Mouse (Mus musculus) thymus, adult 2 months (tissue): ENCODE data around the gene Chit1. TPM values are rescaled to one million over a fixed set of nuclear protein-coding genes. Genes with fewer than 3 reads are reported as not detected.

Source experiments
- DNase-seq: peaks from one replicate; pipeline ENCODE4 v3.0.0; 2021
- H3K27ac ChIP-seq: fragments of 200-500 bp; 2 replicates; pipeline ENCODE4 v1.5.1; 2012; ENCODE audit warnings: low read length, control low read depth; ENCODE audit not compliant: control insufficient read depth, insufficient read depth
- H3K27me3 ChIP-seq: fragments of 200-500 bp; 2 replicates; pipeline ENCODE4 v1.6.1; 2012; ENCODE audit warnings: mild to moderate bottlenecking, low read length, moderate library complexity, mixed read lengths; ENCODE audit not compliant: control insufficient read depth, insufficient read depth
- H3K36me3 ChIP-seq: fragments of 200-500 bp; 2 replicates; pipeline ENCODE4 v1.6.1; 2012; ENCODE audit warnings: mild to moderate bottlenecking, low read length, moderate library complexity; ENCODE audit not compliant: control insufficient read depth, insufficient read depth
- H3K4me1 ChIP-seq: fragments of 200-500 bp; replicated peaks from 2 replicates; pipeline ENCODE4 v1.6.1; 2012; ENCODE audit warnings: low read length; ENCODE audit not compliant: control insufficient read depth, insufficient read depth
- H3K4me3 ChIP-seq: fragments of 200-500 bp; 2 replicates; pipeline ENCODE4 v1.5.1; 2012; ENCODE audit warnings: mild to moderate bottlenecking, low read length, control low read depth, moderate library complexity; ENCODE audit not compliant: control insufficient read depth, insufficient read depth
- CTCF ChIP-seq: fragments of 200-500 bp; IDR thresholded peaks from 2 replicates; pipeline ENCODE4 v1.5.1; 2012; ENCODE audit warnings: mild to moderate bottlenecking, control low read depth, low read length, moderate library complexity, borderline replicate concordance; ENCODE audit not compliant: control insufficient read depth, poor library complexity, insufficient read depth; ENCODE audit errors: extremely low read depth
- POLR2A ChIP-seq: fragments of 200-500 bp; IDR thresholded peaks from 2 replicates; pipeline ENCODE4 v1.6.1; 2012; ENCODE audit warnings: mild to moderate bottlenecking, low read length, control low read depth, moderate library complexity; ENCODE audit not compliant: control insufficient read depth, poor library complexity, insufficient read depth; ENCODE audit errors: extremely low read depth
- whole genome bisulfite sequencing: fragments of 180-500 bp; shearing (Covaris S2); methylation state at CpG from one replicate; pipeline ENCODE4 v1.1.7; 2018; 5-methylcytosine and 5-hydroxymethylcytosine counted together
- polyA plus RNA-seq: library from polyadenylated mRNA; depleted of rRNA; stranded (reverse); fragments of >200 nt; gene quantifications from 2 replicates; pipeline ENCODE4 v1.2.3, GENCODE M21; 2012; rRNA removed

The Chit1 gene
- polyA plus RNA-seq: 0.54 and 0.78 TPM in 2 replicates

- DNase-seq: no peak
- H3K4me3 ChIP-seq: no peak within 1 kb of the TSS
Observed at GRCm38 (mm10) chr1:134110979-134111378, at the start of gene Chit1. Chit1 (plus strand) TSS chr1:134111242.

GRCm38 (mm10) chr1:134061915-134062314, 49.1 kb upstream of the Chit1 start:
- TF ChIP-seq CTCF (no peak), POLR2A (no peak)
- Histone ChIP-seq H3K4me1 (peaks cover 42% of the 10 kb centered on the region), H3K4me3 (peak overlapping the region; percentile 23; the same call in 1 of the 2 replicates), H3K36me3 (no peaks in the 10 kb centered on the region), H3K27ac (peak overlapping the region; percentile 84), H3K27me3 (no peaks in the 10 kb centered on the region)
- WGBS: 63% methylated on average over 3 of the region's 3 CpGs
- no peak for DNase-seq

More at GRCm38 (mm10) chr1:134110979-134111378, at the start of gene Chit1:
- TF ChIP-seq POLR2A (no peak), CTCF (no peak)
- no peak within 1 kb of the TSS for H3K27ac ChIP-seq
- H3K36me3 ChIP-seq: no peaks in the 10 kb centered on the region
- no peaks in the 10 kb centered on the region for H3K27me3 ChIP-seq
- H3K4me1 ChIP-seq: peaks cover 7% of the 10 kb centered on the region
- WGBS: 79% methylated on average over 4 of the region's 4 CpGs

GRCm38 (mm10) chr1:134062411-134063085, 48.5 kb upstream of the Chit1 start:
- Histone ChIP-seq H3K36me3 (no peaks in the 10 kb centered on the region), H3K4me3 (peak overlapping the region; percentile 56), H3K4me1 (peaks cover 46% of the 10 kb centered on the region), H3K27me3 (no peaks in the 10 kb centered on the region), H3K27ac (peak overlapping the region; percentile 84)
- WGBS: 26% methylated on average over 11 of the region's 11 CpGs
- DNase-seq: no peak
- no peak for TF ChIP-seq CTCF
- no peak for TF ChIP-seq POLR2A

- whole genome bisulfite sequencing: 2% methylated on average over 33 of the region's 33 CpGs
- H3K4me3 ChIP-seq: peak overlapping the region; percentile 56
- DNase-seq: peak; percentile 83
Observed at GRCm38 (mm10) chr1:134063086-134063772, 47.8 kb upstream of the Chit1 start.

DNA sequence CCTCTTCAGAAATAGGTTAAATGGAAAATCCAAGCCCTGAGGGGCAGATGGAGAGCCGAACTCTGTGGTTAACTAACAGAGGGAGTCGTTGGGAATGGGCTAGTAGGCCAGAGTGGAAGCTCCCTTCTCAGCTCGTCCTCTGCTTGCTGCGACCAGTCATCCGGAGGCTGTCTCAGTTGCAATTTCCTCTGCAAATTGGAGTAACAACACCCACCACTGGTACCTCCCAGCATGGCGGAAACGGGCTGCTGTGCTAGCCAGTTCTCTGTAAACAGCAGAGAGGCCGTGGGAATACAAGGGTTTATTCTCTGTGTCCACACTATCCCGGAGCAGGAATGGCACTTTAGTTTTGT, 47.3 kb upstream of the Chit1 start:
- 4% methylated on average over 9 of the region's 9 CpGs for WGBS
- Histone ChIP-seq H3K27ac (peak overlapping the region; percentile 84), H3K4me3 (peak overlapping the region; percentile 56), H3K4me1 (peaks cover 51% of the 10 kb centered on the region), H3K36me3 (no peaks in the 10 kb centered on the region), H3K27me3 (no peaks in the 10 kb centered on the region)
- no peak for TF ChIP-seq POLR2A
- no peak for TF ChIP-seq CTCF
- DNase-seq: peak; percentile 78

More at GRCm38 (mm10) chr1:134063086-134063772, 47.8 kb upstream of the Chit1 start:
- H3K36me3 ChIP-seq: no peaks in the 10 kb centered on the region
- no peaks in the 10 kb centered on the region for H3K27me3 ChIP-seq
- peak; percentile 98 for TF ChIP-seq POLR2A
- 0 out of 2 replicates have a peak, but pooled peaks have one; percentile 31 for TF ChIP-seq CTCF
- peaks cover 47% of the 10 kb centered on the region for H3K4me1 ChIP-seq
- peak overlapping the region; percentile 84 for H3K27ac ChIP-seq

GRCm38 (mm10) chr1:134064296-134064831, 46.7 kb upstream of the Chit1 start:
- peaks cover 56% of the 10 kb centered on the region for H3K4me1 ChIP-seq

More at GRCm38 (mm10) chr1:134064296-134064831, 46.7 kb upstream of the Chit1 start:
- no peaks in the 10 kb centered on the region for H3K36me3 ChIP-seq
- no peak overlapping the region for H3K4me3 ChIP-seq
- H3K27ac ChIP-seq: peak overlapping the region; percentile 84
- TF ChIP-seq POLR2A (no peak), CTCF (no peak)
- H3K27me3 ChIP-seq: no peaks in the 10 kb centered on the region
- 73% methylated on average over 2 of the region's 2 CpGs for WGBS
- DNase-seq: peak; percentile 48
